Mouse (Mus musculus) embryonic facial prominence, embryonic 12.5 days (tissue): Measurements from ENCODE around the gene Chmp2b. TPM values are rescaled to one million over a fixed set of nuclear protein-coding genes. Genes with fewer than 3 reads are reported as not detected.
A peak's percentile ranks its signal among the peaks of the same experiment; 100 is the strongest.

ENCODE experiments used
- ATAC-seq: fragments of 200-750 bp; cut with Nextera tagmentation; 2 replicates; pipeline ENCODE4 v1.8.0; 2017; ENCODE audit not compliant: insufficient number of reproducible peaks, insufficient read depth, low FRiP score, low TSS enrichment
- H3K27ac ChIP-seq: fragments of 300-500 bp; sonication (generic); 2 replicates; pipeline ENCODE4 v1.5.1; 2016; ENCODE audit warnings: mild to moderate bottlenecking
- H3K27me3 ChIP-seq: fragments of 300-500 bp; sonication (generic); 2 replicates; pipeline ENCODE4 v1.6.1; 2016; ENCODE audit warnings: mild to moderate bottlenecking, moderate library complexity
- H3K36me3 ChIP-seq: fragments of 300-500 bp; sonication (generic); 2 replicates; pipeline ENCODE4 v1.6.1; 2016; ENCODE audit warnings: mild to moderate bottlenecking
- H3K4me1 ChIP-seq: fragments of 300-500 bp; sonication (generic); 2 replicates; pipeline ENCODE4 v1.6.1; 2016
- H3K4me2 ChIP-seq: fragments of 300-500 bp; sonication (generic); replicated peaks from 2 replicates; pipeline ENCODE4 v1.6.1; 2016; ENCODE audit warnings: mild to moderate bottlenecking, moderate library complexity
- H3K4me3 ChIP-seq: fragments of 300-500 bp; sonication (generic); 2 replicates; pipeline ENCODE4 v1.5.1; 2016; ENCODE audit warnings: mild to moderate bottlenecking
- H3K9ac ChIP-seq: fragments of 300-500 bp; sonication (generic); 2 replicates; pipeline ENCODE4 v1.6.1; 2016; ENCODE audit warnings: mild to moderate bottlenecking, moderate library complexity
- H3K9me3 ChIP-seq: fragments of 300-500 bp; sonication (generic); 2 replicates; pipeline ENCODE4 v1.6.1; 2016; ENCODE audit warnings: mild to moderate bottlenecking, moderate library complexity
- WGBS: fragments of 180-500 bp; shearing (Covaris S2); methylation state at CpG from one replicate; pipeline ENCODE4 v1.1.7; 2016; 5-methylcytosine and 5-hydroxymethylcytosine counted together
- polyA plus RNA-seq: library from polyadenylated mRNA; unstranded; fragments of >200 nt; fragmentation: Nextera tagmentation; extraction: Ambion mirVana; gene quantifications from 2 replicates; pipeline ENCODE4 v1.2.1, GENCODE M21; 2016

Gene Chmp2b
- 105 and 114 TPM in 2 replicates for polyA plus RNA-seq

DNA sequence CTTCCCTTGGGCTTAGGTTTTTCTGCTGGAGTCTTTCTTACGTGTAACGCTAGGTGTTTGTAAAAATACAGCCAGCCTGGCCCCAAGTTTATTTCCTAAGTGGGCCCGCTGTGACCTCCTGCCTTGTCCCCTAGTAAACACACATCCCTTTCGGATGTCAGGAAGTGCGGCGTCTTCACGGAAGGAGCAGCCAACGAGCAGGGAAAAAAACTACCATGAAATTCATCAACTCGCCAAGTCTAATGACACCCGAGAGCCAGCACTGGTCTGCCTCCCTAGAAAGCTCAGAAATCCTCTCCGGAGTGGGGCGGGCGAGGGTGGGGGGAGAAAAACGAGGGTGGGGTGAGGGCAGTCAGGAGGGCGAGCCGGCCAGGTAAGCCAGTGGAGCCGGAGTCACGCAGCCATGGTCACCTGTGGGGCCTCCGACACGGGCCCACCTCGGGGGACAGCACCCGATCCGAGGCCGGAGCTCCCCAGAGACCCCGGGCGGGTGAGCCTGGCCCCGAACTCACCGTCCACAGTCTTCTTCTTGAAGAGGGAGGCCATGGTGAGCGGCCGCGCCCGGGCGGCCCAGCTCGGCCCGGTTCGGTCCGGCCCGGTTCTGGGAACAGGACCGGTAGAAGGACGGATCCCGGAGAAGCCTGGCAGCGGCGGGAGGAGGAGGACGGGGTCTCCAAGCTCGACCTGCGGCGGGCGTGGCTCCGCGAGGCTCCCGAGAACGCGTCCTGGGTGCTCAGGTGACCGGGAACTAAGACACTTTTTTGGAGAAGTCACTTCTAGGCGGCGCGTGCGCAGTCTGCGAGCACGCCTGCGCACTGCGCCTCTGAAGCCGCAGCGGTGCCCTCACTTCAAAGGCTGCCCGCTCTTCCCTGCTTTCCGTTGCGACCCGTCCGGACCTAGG lies at the start of gene Chmp2b:
Chmp2b (minus strand) TSS at position 764 of the 901 bp plus-strand sequence.
- ATAC-seq, result peak; percentile 90
- peaks cover 2% of the 10 kb centered on the region; the same call in 1 of the 2 replicates for H3K4me1 ChIP-seq
- peak within 1 kb of the TSS; percentile 95 for H3K4me3 ChIP-seq
- peak within 1 kb of the TSS; percentile 70 for H3K4me2 ChIP-seq
- H3K36me3 ChIP-seq, result 0 out of 2 replicates have a peak, but pooled peaks cover 3% of the 10 kb centered on the region
- under 1% methylated on average over 68 of the region's 69 CpGs for WGBS
- H3K27ac ChIP-seq, result peak within 1 kb of the TSS; percentile 41; the same call in 1 of the 2 replicates
- peak within 1 kb of the TSS; percentile 90 for H3K9ac ChIP-seq
- no peaks in the 10 kb centered on the region for H3K27me3 ChIP-seq
- H3K9me3 ChIP-seq, result no peaks in the 10 kb centered on the region

DNA sequence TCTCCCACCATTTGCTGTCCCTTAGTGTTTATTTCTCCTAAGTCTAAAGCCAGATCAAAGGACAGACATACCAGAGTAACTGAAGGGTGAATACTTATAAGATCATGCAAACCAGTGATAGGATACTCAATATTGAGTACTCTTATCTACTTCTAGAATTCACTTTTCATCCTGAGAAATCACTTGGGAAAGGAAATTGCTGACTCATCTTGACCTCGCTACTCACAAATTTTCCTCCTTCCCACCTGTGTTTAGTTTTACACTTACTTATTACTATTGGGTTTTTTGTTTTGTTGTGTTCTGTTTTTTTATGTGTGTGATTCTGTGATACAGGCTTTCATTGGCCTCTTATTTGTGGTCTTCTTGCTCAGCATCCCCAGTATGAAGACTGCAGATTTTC lies 49.2 kb upstream of the Chmp2b start:
- WGBS, result 78% methylated on average over 1 of the region's 1 CpGs
- H3K4me2 ChIP-seq, result no peak overlapping the region
- H3K4me3 ChIP-seq, result no peak overlapping the region
- no peaks in the 10 kb centered on the region for H3K27me3 ChIP-seq
- no peaks in the 10 kb centered on the region for H3K9me3 ChIP-seq
- no peak overlapping the region for H3K9ac ChIP-seq
- H3K36me3 ChIP-seq, result no peaks in the 10 kb centered on the region
- H3K27ac ChIP-seq, result no peak overlapping the region
- ATAC-seq, result no peak
- H3K4me1 ChIP-seq, result no peaks in the 10 kb centered on the region

DNA sequence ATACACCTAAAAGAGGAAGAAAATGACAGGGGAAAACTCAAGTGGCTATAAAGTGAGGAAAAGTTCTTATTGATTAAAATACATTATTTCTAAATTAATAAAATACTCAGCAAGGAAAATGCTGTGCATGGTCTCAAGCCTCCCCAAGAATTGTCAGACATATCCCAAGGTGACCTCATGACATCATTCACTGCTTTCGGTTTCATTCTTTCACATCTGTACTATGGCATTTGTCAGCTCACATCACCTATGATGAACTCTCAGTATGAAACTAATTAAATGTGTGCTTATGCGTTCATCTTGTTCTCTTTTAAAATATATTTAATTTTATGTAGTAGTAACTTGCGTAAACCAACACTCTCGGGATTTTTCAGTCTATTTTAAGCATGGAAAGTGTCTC lies 38.3 kb upstream of the Chmp2b start:
- WGBS, result 78% methylated on average over 4 of the region's 4 CpGs
- Histone ChIP-seq H3K27me3 (no peaks in the 10 kb centered on the region), H3K4me1 (no peaks in the 10 kb centered on the region), H3K4me2 (no peak overlapping the region), H3K9me3 (no peaks in the 10 kb centered on the region), H3K36me3 (no peaks in the 10 kb centered on the region), H3K27ac (no peak overlapping the region), H3K4me3 (no peak overlapping the region), H3K9ac (no peak overlapping the region)
- no peak for ATAC-seq

DNA sequence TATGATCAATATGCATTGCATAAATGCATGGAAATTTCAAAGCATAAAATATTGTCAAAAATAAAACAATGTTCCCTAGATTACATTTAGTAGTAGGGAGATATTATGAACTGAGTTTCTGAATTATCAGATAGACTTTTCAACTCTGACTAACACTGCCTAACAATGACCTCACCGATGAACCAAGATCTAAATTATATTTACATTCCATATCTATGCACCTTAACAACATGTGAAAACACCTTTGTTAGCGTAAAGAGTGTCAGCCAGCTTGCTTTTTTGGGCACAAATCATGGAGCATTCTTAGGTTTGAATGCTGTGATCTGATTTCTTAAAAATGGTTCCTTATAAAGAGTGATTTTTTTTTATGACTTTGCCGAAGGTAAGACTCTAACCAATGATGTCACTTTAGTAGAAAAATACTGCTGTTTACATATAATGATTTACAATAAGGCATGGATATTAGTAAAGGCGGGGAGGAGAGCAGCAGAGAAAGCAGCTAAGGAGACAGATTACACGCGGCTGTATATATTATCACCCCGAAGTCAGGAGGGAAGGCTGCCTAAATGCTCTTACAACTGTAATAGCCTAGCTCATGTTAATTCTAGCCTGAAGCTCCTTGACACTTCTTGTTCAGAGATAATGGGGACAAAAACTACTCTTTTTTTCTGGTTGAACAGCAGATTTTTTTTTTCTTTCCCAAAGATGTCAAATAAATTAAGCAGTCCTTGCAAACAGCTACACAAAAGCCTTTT lies 23.8 kb upstream of the Chmp2b start:
- 78% methylated on average over 7 of the region's 7 CpGs for WGBS
- ATAC-seq, result no peak

DNA sequence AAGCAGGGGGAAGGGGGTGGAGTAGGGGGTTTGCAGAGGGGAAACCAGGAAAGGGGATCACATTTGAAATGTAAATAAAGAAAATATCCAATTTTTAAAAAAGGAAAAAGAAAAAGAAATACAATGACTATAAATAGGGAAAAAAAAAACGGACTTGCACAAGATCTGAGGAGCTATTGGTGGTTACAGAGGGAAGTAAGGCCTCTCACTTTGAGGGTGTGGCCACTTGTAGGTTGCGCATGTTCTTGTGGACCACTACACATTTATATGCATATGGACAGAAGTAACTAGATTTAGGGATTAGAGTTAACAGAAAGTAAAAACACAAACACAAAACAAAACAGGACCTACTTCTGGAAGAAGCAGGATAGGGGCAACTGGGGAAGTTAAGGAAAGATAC lies 23.2 kb upstream of the Chmp2b start:
- no peaks in the 10 kb centered on the region for H3K36me3 ChIP-seq
- no peak overlapping the region for H3K4me2 ChIP-seq
- H3K27me3 ChIP-seq, result no peaks in the 10 kb centered on the region
- H3K4me1 ChIP-seq, result no peaks in the 10 kb centered on the region
- H3K4me3 ChIP-seq, result no peak overlapping the region
- 86% methylated on average over 2 of the region's 2 CpGs for WGBS
- H3K9me3 ChIP-seq, result no peaks in the 10 kb centered on the region
- no peak for ATAC-seq
- no peak overlapping the region for H3K27ac ChIP-seq
- no peak overlapping the region for H3K9ac ChIP-seq

More for the DNA sequence above, 23.8 kb upstream of the Chmp2b start:
- Histone ChIP-seq H3K27ac (no peak overlapping the region), H3K9ac (no peak overlapping the region), H3K9me3 (no peaks in the 10 kb centered on the region), H3K4me3 (no peak overlapping the region), H3K27me3 (no peaks in the 10 kb centered on the region), H3K4me2 (no peak overlapping the region), H3K36me3 (no peaks in the 10 kb centered on the region), H3K4me1 (no peaks in the 10 kb centered on the region)

DNA sequence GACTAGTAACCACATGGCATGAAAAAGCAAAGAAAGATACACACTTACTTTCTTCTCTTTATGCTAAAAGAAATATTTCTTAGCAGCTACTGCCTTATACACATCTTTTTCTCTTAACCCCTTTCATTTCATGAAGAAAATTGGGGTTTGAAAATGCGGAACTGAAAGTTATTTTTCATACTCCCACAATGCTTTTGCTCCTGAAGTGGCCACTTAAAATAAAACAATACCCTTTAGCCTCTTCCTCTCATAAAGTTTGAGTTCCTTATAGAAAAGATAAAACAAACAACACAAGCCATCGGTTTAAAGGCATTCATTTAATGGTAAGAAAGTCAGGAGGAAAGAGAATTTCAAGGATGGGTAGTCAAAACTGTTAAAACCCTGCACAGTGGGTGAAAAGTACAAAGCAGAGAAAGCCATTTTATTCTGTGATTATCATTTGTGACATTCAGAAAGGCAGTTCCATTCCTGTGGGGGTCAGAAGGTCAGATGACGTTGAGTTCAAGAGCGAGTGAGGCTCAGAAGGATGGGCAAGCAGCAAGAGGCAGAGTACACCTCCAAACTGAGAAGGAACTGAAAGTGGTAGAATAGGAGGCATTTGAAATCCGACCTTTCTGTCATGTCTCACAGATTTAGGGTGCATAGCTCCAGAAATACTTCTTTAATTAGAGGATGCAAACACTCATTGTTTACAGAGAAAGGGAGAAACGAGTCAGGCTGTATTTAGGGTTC lies 14.9 kb upstream of the Chmp2b start:
- no peaks in the 10 kb centered on the region for H3K27me3 ChIP-seq
- no peak for ATAC-seq
- no peak overlapping the region for H3K9ac ChIP-seq
- WGBS, result 62% methylated on average over 6 of the region's 6 CpGs
- H3K4me2 ChIP-seq, result no peak overlapping the region
- no peaks in the 10 kb centered on the region for H3K36me3 ChIP-seq
- no peak overlapping the region for H3K27ac ChIP-seq
- H3K4me1 ChIP-seq, result no peaks in the 10 kb centered on the region
- no peak overlapping the region for H3K4me3 ChIP-seq
- H3K9me3 ChIP-seq, result no peaks in the 10 kb centered on the region

DNA sequence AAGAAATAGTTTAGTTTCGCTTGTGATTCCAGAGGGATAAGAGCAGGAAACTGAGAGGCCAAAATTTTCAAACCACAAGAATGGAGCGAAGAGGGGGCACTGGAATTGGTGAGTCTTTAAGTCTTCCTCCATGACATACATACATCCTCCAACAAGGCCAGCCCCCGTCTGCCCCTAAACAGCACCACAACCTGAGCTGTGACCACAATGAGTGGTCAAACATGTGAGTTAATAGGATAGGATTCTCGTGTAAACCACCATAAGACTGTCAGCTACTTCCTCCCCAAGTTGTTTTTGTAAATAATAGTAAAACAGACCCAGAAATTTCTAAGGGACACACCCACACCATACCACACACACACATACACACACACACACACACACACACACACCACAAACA lies 6.3 kb upstream of the Chmp2b start:
- 73% methylated on average over 4 of the region's 4 CpGs for WGBS
- Histone ChIP-seq H3K9me3 (no peaks in the 10 kb centered on the region), H3K4me2 (no peak overlapping the region), H3K27me3 (no peaks in the 10 kb centered on the region), H3K4me1 (no peaks in the 10 kb centered on the region), H3K36me3 (no peaks in the 10 kb centered on the region), H3K9ac (no peak overlapping the region), H3K4me3 (no peak overlapping the region), H3K27ac (no peak overlapping the region)
- ATAC-seq, result no peak

DNA sequence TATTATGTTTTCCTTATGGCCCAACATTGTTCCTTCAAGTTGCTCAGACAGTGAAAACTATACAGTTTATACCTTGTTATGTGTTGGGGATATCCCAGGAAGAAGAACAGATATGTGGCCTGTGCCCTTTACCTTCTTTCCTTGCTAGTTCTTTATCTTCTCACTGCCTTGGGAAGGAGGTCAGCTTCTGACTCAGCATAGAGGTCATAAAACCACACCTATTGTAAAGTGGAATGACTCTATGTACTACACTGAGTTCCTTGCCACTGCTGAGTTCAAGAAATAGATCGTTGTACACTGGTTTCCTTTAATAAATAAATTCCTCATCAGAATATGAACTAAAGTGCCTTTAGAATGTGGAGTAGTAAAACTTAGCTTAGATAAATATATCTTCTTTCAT lies 2.4 kb upstream of the Chmp2b start:
- Histone ChIP-seq H3K27me3 (no peaks in the 10 kb centered on the region), H3K36me3 (no peaks in the 10 kb centered on the region), H3K9ac (no peak overlapping the region), H3K4me1 (peaks cover 2% of the 10 kb centered on the region; the same call in 1 of the 2 replicates), H3K4me3 (no peak overlapping the region), H3K9me3 (no peaks in the 10 kb centered on the region), H3K4me2 (no peak overlapping the region), H3K27ac (no peak overlapping the region)
- ATAC-seq, result no peak
- WGBS, result 86% methylated on average over 1 of the region's 1 CpGs

DNA sequence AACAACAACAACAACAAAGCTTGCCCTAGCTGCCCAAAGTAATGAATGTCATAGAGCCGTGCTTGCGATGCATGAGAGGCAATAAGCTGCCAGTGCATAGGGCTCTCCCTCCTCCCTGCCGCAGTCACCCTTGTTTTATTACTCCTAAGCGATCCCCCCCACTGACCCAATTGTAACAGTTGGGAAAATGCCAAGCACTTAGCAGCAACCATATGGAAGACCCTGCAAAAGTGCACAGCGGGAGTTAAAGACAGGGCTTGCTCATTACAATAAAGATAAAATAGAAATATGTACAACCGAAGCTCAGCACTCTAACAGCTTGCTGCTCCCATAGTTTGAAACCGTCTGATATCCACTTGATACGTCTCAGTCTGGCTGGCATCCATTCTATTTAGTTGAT lies 1.8 kb upstream of the Chmp2b start:
- no peaks in the 10 kb centered on the region for H3K9me3 ChIP-seq
- no peak overlapping the region for H3K9ac ChIP-seq
- H3K4me2 ChIP-seq, result no peak overlapping the region
- H3K4me3 ChIP-seq, result no peak overlapping the region
- H3K27ac ChIP-seq, result no peak overlapping the region
- no peak for ATAC-seq
- peaks cover 2% of the 10 kb centered on the region; the same call in 1 of the 2 replicates for H3K4me1 ChIP-seq
- no peaks in the 10 kb centered on the region for H3K27me3 ChIP-seq
- no peaks in the 10 kb centered on the region for H3K36me3 ChIP-seq
- WGBS, result 83% methylated on average over 8 of the region's 8 CpGs

DNA sequence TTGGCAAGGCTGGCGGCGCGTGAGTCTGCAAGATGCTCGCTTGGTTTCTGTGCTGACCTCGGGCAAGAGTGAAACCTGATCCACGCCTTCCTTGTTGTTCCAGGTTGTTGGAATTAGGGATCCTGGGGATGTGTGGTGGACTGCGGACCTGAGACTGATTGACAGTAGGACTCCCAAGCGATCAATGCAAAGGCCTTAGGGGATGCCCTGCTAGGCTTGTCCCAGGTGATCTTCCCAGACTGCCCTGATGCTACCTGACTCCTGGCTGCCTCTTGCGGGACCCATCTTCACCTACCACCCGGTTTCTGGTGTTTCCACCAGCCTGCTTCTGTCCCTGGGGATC lies 309 bp upstream of the Chmp2b start:
- no peak overlapping the region; the same call in 1 of the 2 replicates for H3K27ac ChIP-seq
- peak overlapping the region; percentile 70 for H3K4me2 ChIP-seq
- no peaks in the 10 kb centered on the region for H3K9me3 ChIP-seq
- WGBS, result under 1% methylated on average over 10 of the region's 10 CpGs
- peaks cover 2% of the 10 kb centered on the region; the same call in 1 of the 2 replicates for H3K4me1 ChIP-seq
- H3K4me3 ChIP-seq, result peak overlapping the region; percentile 95
- peak; percentile 73 for ATAC-seq
- 0 out of 2 replicates have a peak, but pooled peaks cover 3% of the 10 kb centered on the region for H3K36me3 ChIP-seq
- no peaks in the 10 kb centered on the region for H3K27me3 ChIP-seq
- peak overlapping the region; percentile 90 for H3K9ac ChIP-seq
